Mouse (Mus musculus) heart, postnatal 0 days (tissue): ENCODE results near the gene Runx3.

ENCODE experiments used
- CTCF ChIP-seq: IDR thresholded peaks from 2 replicates; pipeline ENCODE4 v1.5.1; 2016; ENCODE audit warnings: antibody characterized with exemption, control low read depth, low read depth
- EP300 ChIP-seq: IDR thresholded peaks from 2 replicates; pipeline ENCODE4 v1.6.1; 2016; ENCODE audit warnings: antibody characterized with exemption, low read depth

- TF ChIP-seq CTCF (no peak), EP300 (no peak)
Observed at GRCm38 (mm10) chr4:135158724-135159409, 38.4 kb downstream of the Runx3 start.
